Mouse (Mus musculus) spleen, adult 2 months (tissue): ENCODE measurements around the gene M1ap. TPM values are rescaled to one million over a fixed set of nuclear protein-coding genes. Genes with fewer than 3 reads are reported as not detected.

Source experiments
- DNase-seq, 2 experiments: peaks; one replicate each; pipeline versions ENCODE4 v3.0.0 to v3.0.0-alpha.2; 2012 to 2021; ENCODE audit warnings: low spot score in 2 of 2, low read depth in 1 of 2
- H3K27ac ChIP-seq: fragments of 200-500 bp; 2 replicates; pipeline ENCODE4 v1.5.1; 2012; ENCODE audit warnings: low read length, inconsistent platforms; ENCODE audit not compliant: insufficient read depth
- H3K27me3 ChIP-seq: fragments of 200-500 bp; 2 replicates; pipeline ENCODE4 v1.6.1; 2012; ENCODE audit warnings: mild to moderate bottlenecking, moderate library complexity, low read length, inconsistent platforms; ENCODE audit not compliant: control insufficient read depth, insufficient read depth
- H3K36me3 ChIP-seq: fragments of 200-500 bp; 2 replicates; pipeline ENCODE4 v1.6.1; 2012; ENCODE audit warnings: mild to moderate bottlenecking, low read length, inconsistent platforms; ENCODE audit not compliant: control insufficient read depth, insufficient read depth
- H3K4me1 ChIP-seq: fragments of 200-500 bp; 2 replicates; pipeline ENCODE4 v1.6.1; 2011; ENCODE audit warnings: inconsistent platforms; ENCODE audit not compliant: control insufficient read depth, insufficient read depth, insufficient read length
- H3K4me3 ChIP-seq: fragments of 200-500 bp; 2 replicates; pipeline ENCODE4 v1.5.1; 2011; ENCODE audit warnings: mild to moderate bottlenecking, inconsistent platforms; ENCODE audit not compliant: insufficient read depth, insufficient read length; ENCODE audit errors: extremely low read depth
- CTCF ChIP-seq: fragments of 200-500 bp; IDR thresholded peaks from 2 replicates; pipeline ENCODE4 v1.5.1; 2011; ENCODE audit warnings: mild to moderate bottlenecking, inconsistent platforms; ENCODE audit not compliant: insufficient read depth, insufficient read length, insufficient replicate concordance; ENCODE audit errors: extremely low read depth
- POLR2A ChIP-seq: fragments of 200-500 bp; IDR thresholded peaks from 2 replicates; pipeline ENCODE4 v1.6.1; 2011; ENCODE audit warnings: low read depth, low read length, inconsistent platforms
- WGBS: fragments of 180-500 bp; shearing (Covaris S2); methylation state at CpG from one replicate; pipeline ENCODE4 v1.1.7; 2018; 5-methylcytosine and 5-hydroxymethylcytosine counted together
- polyA plus RNA-seq: library from polyadenylated mRNA; depleted of rRNA; stranded (reverse); fragments of >200 nt; gene quantifications from 2 replicates; pipeline ENCODE4 v1.2.3, GENCODE M21; 2012; rRNA removed

Gene M1ap
- polyA plus RNA-seq, 1 experiment = 2.6 TPM

DNA sequence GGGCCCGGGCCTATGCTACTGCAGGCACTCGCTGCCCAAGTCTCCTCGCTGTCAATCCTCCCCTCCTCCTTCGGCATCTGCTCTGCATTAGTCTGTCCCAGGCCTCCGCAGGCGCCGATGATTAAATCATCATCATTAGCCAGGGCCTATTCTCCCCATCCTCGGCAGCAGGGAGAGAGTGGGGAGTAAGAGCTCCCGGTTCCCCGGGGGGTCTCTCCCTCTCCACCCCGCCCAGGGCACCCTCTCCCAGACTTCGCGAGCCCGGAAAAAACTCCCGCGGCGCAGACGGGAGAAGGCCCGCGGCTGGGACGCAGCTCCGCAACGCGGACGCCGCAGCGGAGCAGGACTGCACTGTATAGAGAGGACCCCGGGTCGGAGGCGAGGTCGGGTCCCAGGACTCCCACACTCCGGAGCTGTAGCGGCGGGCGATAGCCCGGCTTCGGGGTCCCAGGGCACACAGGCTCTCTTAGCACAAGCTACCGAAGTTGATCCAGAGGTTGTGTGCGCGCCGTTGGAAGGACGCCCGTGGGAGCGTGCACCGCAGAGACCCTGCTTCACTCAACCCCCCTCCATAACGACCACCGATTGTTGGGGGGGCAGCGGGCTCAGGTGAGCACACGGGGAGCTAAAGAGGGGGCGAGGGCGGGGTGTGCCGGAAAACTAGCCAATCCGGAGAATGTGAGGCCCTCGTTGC, 131.1 kb downstream of the M1ap start, which contains the start of gene Pcgf1:
Pcgf1 (plus strand) TSS at position 240 of the 694 bp plus-strand sequence.
- TF ChIP-seq POLR2A (no peak), CTCF (no peak)
- H3K27ac ChIP-seq = peak within 1 kb of the TSS; percentile 94
- peak within 1 kb of the TSS; percentile 91 for H3K4me3 ChIP-seq
- under 1% methylated on average over 54 of the region's 54 CpGs for WGBS
- peaks cover 1% of the 10 kb centered on the region for H3K36me3 ChIP-seq
- no peak for DNase-seq
- H3K4me1 ChIP-seq = peaks cover 3% of the 10 kb centered on the region; the same call in 1 of the 2 replicates
- peaks cover 1% of the 10 kb centered on the region; the same call in 1 of the 2 replicates for H3K27me3 ChIP-seq

DNA sequence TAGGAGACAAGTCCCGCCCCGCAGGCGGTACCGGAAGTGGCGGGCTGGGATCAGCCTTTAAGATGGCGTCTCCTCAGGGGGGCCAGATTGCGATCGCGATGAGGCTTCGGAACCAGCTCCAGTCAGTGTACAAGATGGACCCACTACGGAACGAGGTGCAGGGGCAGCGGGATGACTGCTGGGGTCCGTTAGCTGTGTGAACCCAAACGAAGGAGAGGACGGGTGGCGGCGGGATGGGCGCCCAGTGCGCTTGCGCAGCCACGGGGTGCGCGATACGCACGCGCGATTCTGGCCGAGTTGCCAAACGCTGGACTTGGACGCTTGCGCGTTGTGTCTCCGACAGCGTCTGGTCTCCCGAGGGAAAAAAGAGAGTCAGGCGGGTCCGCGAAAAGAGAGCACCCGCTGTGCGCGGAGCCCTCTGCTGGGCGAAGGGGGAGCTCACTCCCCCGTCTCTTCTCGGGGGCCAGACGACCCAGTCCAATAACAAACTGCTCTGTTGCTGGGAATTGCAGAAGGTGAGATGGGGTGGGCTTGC, 131.7 kb downstream of the M1ap start:
- Histone ChIP-seq H3K4me1 (peaks cover 3% of the 10 kb centered on the region; the same call in 1 of the 2 replicates), H3K27ac (peak overlapping the region; percentile 94), H3K27me3 (0 out of 2 replicates have a peak, but pooled peaks cover 1% of the 10 kb centered on the region), H3K36me3 (peaks cover 1% of the 10 kb centered on the region), H3K4me3 (peak overlapping the region; percentile 91)
- DNase-seq = peak; percentile 96 to 99
- WGBS = under 1% methylated on average over 46 of the region's 46 CpGs
- TF ChIP-seq POLR2A = 0 out of 2 replicates have a peak, but pooled peaks have one; percentile 3
- TF ChIP-seq CTCF = peak; percentile 67

Other genes with a start within 250 kb of the M1ap start
- 23.6 and 27.1 TPM in 2 replicates for gene Pole4, start 241.5 kb upstream of the M1ap start, polyA plus RNA-seq
- gene Hk2, start 172.4 kb upstream of the M1ap start, polyA plus RNA-seq = 2.6 and 2.7 TPM in 2 replicates
- 3.2 TPM in 2 replicates for gene Sema4f, start 7.1 kb upstream of the M1ap start, polyA plus RNA-seq
- gene Dok1, start 86.6 kb downstream of the M1ap start, polyA plus RNA-seq = 22.6 and 23.8 TPM in 2 replicates
- 3.1 and 3.5 TPM in 2 replicates for gene Loxl3, start 87.3 kb downstream of the M1ap start, polyA plus RNA-seq
- gene Aup1, start 107.6 kb downstream of the M1ap start, polyA plus RNA-seq = 582 and 730 TPM in 2 replicates
- 59.1 and 69.0 TPM in 2 replicates for gene Htra2, start 108.4 kb downstream of the M1ap start, polyA plus RNA-seq
- 2.7 and 2.8 TPM in 2 replicates for gene Dqx1, start 110.9 kb downstream of the M1ap start, polyA plus RNA-seq
- 0.11 and 0.16 TPM in 2 replicates for gene Tlx2, start 123.4 kb downstream of the M1ap start, polyA plus RNA-seq
- gene Pcgf1, start 131.0 kb downstream of the M1ap start, polyA plus RNA-seq = 10.0 and 10.7 TPM in 2 replicates
- gene Lbx2, start 139.5 kb downstream of the M1ap start, polyA plus RNA-seq = 2.8 and 3.9 TPM in 2 replicates
- gene Ccdc142, start 154.7 kb downstream of the M1ap start, polyA plus RNA-seq = 12.3 and 17.0 TPM in 2 replicates
- 6.1 and 6.5 TPM in 2 replicates for gene Gm42688, start 154.7 kb downstream of the M1ap start, polyA plus RNA-seq
- gene Mrpl53, start 162.1 kb downstream of the M1ap start, polyA plus RNA-seq = 35.0 and 39.7 TPM in 2 replicates
- gene Mogs, start 168.6 kb downstream of the M1ap start, polyA plus RNA-seq = 54.5 and 67.2 TPM in 2 replicates
- gene Wbp1, start 174.7 kb downstream of the M1ap start, polyA plus RNA-seq = 83.4 and 95.3 TPM in 2 replicates
- gene Ino80b, start 178.5 kb downstream of the M1ap start, polyA plus RNA-seq = 27.1 and 53.4 TPM in 2 replicates
- gene Rtkn, start 188.6 kb downstream of the M1ap start, polyA plus RNA-seq = 3.6 and 5.7 TPM in 2 replicates
- 0.77 and 1.6 TPM in 2 replicates for gene Wdr54, start 209.5 kb downstream of the M1ap start, polyA plus RNA-seq
- 0.04 and 0.05 TPM in 2 replicates for gene 1700003E16Rik, start 209.5 kb downstream of the M1ap start, polyA plus RNA-seq
- gene Dctn1, start 219.0 kb downstream of the M1ap start, polyA plus RNA-seq = 69.0 and 85.6 TPM in 2 replicates